Mouse (Mus musculus) hindbrain, embryonic 16.5 days (tissue): Measurements from ENCODE around the gene Gm20696. TPM values are rescaled to one million over a fixed set of nuclear protein-coding genes. Genes with fewer than 3 reads are reported as not detected.

Experiments
- ATAC-seq: fragments of 200-750 bp; cut with Nextera tagmentation; 2 replicates; pipeline ENCODE4 v1.8.0; 2017; ENCODE audit warnings: moderate TSS enrichment, moderate library complexity
- H3K27ac ChIP-seq: fragments of 300-500 bp; sonication (generic); 2 replicates; pipeline ENCODE4 v1.5.1; 2014; ENCODE audit warnings: low read depth, mild to moderate bottlenecking, control low read depth, low read length, moderate library complexity
- H3K27me3 ChIP-seq: fragments of 300-500 bp; sonication (generic); replicated peaks from 2 replicates; pipeline ENCODE4 v1.6.1; 2014; ENCODE audit warnings: low read length; ENCODE audit not compliant: control insufficient read depth, insufficient read depth
- H3K36me3 ChIP-seq: fragments of 300-500 bp; sonication (generic); 2 replicates; pipeline ENCODE4 v1.6.1; 2014; ENCODE audit warnings: mild to moderate bottlenecking, low read length, moderate library complexity, mixed read lengths; ENCODE audit not compliant: control insufficient read depth, insufficient read depth
- H3K4me1 ChIP-seq: fragments of 300-500 bp; sonication (generic); 2 replicates; pipeline ENCODE4 v1.6.1; 2014; ENCODE audit warnings: low read depth, low read length; ENCODE audit not compliant: control insufficient read depth, insufficient read depth
- H3K4me2 ChIP-seq: fragments of 300-500 bp; sonication (generic); 2 replicates; pipeline ENCODE4 v1.6.1; 2014; ENCODE audit warnings: mild to moderate bottlenecking, low read length, control low read depth, moderate library complexity
- H3K4me3 ChIP-seq: fragments of 300-500 bp; sonication (generic); 2 replicates; pipeline ENCODE4 v1.5.1; 2014; ENCODE audit warnings: mild to moderate bottlenecking, low read length, control low read depth, moderate library complexity
- H3K9ac ChIP-seq: fragments of 300-500 bp; sonication (generic); 2 replicates; pipeline ENCODE4 v1.6.1; 2014; ENCODE audit warnings: low read depth, mild to moderate bottlenecking, control low read depth, low read length, moderate library complexity
- H3K9me3 ChIP-seq: fragments of 300-500 bp; sonication (generic); 2 replicates; pipeline ENCODE4 v1.6.1; 2014; ENCODE audit warnings: mild to moderate bottlenecking, low read length, moderate library complexity; ENCODE audit not compliant: control insufficient read depth
- WGBS: fragments of 180-500 bp; shearing (Covaris S2); extraction: QIAGEN DNeasy Blood & Tissue Kit; methylation state at CpG from one replicate; pipeline ENCODE4 v1.1.7; 2014; 5-methylcytosine and 5-hydroxymethylcytosine counted together
- polyA plus RNA-seq: library from polyadenylated mRNA; unstranded; fragments of >200 nt; fragmentation: Nextera tagmentation; extraction: Ambion mirVana; gene quantifications from 2 replicates; pipeline ENCODE4 v1.2.1, GENCODE M21; 2015

The Gm20696 gene
- polyA plus RNA-seq, 1 experiment from 2014 or later: 1.8 TPM

DNA sequence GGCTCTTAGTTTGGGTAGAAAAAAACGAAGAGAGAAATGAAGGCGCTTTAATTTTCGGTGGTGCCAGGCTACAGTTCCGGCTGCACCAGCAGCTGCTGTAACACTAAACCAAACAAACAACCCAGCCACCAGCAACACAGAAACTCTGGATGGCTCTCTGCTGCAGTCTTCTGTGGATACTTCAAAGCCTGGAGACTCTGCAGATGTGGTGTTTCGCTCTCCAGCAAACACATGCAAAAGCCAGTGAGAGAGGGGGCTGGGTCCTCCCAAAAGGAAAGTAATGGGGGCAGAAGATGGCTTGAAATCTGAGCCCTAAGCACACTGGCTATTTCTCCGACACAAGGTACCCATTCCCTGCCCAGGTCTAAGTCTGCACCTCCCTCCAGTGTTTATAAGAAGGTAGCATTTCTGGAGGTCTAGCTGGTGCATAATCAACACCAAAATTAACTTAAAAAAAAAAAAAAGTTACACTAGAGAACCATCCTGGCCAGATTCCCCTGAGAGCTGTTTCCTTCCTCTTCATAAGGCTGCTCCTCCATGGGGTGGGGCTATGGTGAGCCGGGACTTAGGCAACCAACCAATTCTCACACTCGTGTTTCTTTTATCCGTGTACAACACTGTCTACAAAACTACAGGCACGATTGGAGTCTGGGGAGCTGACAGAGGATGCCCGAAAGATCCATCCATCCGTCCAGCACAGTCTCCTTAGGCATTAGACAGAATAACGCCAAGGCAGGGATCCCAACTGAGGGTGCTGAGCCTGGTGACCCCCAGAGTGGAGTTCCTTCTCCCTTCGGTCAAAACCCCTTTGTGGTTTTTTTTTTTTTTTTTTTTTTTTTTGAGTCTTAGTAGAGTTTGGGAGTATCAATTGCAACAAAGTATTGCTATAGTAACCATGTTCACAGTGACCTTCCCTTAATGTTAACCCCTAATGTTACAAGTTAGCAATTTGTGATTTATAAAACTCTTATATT is 55.9 kb downstream of the Gm20696 start:
- no peaks in the 10 kb centered on the region for H3K9me3 ChIP-seq
- peaks cover 6% of the 10 kb centered on the region for H3K4me1 ChIP-seq
- no peak overlapping the region for H3K27ac ChIP-seq
- no peak for ATAC-seq
- no peak overlapping the region for H3K9ac ChIP-seq
- H3K36me3 ChIP-seq: no peaks in the 10 kb centered on the region
- no peak overlapping the region for H3K4me2 ChIP-seq
- no peak overlapping the region for H3K4me3 ChIP-seq
- 53% methylated on average over 14 of the region's 14 CpGs for WGBS
- H3K27me3 ChIP-seq: no peaks in the 10 kb centered on the region; the same call in 1 of the 2 replicates

GRCm38 (mm10) chr6:99606079-99606478 is 60.5 kb downstream of the Gm20696 start:
- H3K36me3 ChIP-seq: no peaks in the 10 kb centered on the region
- no peak overlapping the region for H3K9ac ChIP-seq
- H3K4me3 ChIP-seq: no peak overlapping the region
- H3K4me2 ChIP-seq: no peak overlapping the region
- H3K9me3 ChIP-seq: no peaks in the 10 kb centered on the region
- no peak for ATAC-seq
- 48% methylated on average over 7 of the region's 7 CpGs for WGBS
- no peaks in the 10 kb centered on the region for H3K4me1 ChIP-seq
- H3K27me3 ChIP-seq: no peaks in the 10 kb centered on the region; the same call in 1 of the 2 replicates
- no peak overlapping the region for H3K27ac ChIP-seq

DNA sequence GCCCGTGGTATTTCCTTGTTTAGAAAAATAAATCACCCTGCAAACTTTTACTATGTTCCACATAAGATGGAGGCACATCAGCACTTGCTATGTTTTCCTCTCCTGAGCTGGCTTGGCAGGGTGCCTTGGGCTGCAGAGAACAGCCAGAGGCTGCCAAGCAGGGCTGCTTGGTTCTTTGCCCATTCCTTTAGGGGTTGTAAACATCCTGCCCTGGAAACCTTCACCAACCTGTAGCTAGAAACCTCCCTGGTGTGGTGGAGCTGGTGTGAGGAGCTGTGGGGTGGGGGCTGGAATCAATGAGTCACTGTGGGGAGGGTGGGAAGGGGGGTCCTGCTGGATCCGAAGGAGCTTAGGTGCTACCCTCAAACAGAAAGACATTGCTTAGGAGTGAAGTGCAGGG is 61.8 kb downstream of the Gm20696 start:
- no peak for ATAC-seq
- Histone ChIP-seq H3K36me3 (no peaks in the 10 kb centered on the region), H3K27me3 (no peaks in the 10 kb centered on the region; the same call in 1 of the 2 replicates), H3K4me3 (no peak overlapping the region), H3K9me3 (no peaks in the 10 kb centered on the region), H3K27ac (no peak overlapping the region), H3K4me1 (peaks cover under 1% of the 10 kb centered on the region), H3K4me2 (no peak overlapping the region), H3K9ac (no peak overlapping the region)
- WGBS: 65% methylated on average over 2 of the region's 2 CpGs

DNA sequence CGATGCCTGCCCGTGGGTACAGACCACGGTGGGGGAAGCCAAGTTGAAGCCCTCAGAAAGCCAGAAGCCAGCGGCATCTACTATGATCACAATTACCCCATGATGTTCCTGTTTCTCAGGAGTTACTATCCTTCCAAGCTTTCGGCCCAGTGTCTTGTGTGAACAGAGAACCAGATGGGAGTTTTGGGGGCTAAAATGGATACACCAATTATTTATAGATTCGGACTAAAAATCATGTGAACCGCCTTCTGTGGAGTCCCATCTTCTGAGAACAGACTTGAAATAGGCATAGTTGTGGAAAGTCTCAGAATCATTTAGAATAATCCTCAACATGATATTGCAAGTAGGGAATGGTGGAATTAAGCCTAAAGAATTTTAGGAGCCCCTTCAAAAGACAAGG is 64.2 kb downstream of the Gm20696 start:
- WGBS: 90% methylated on average over 7 of the region's 7 CpGs
- no peak for ATAC-seq

DNA sequence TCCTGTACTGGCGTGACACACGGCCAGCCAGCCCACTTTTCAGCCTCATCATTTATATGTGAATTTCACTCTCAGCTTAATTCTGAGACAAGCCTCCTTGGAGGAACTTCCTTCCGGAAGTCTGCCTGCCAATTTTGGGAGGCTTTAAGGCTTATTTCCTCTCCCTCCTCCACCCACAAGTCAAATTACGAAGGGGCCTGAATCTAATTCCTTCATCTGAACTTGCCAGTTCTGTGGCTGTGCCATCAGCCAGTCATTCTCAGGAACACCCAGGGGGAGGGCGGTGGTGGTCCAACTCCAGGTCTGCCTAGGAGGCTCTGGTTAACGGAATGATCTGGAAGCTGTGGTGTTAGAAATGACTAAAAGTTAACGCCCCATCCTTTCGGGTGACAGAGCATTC is 65.7 kb downstream of the Gm20696 start:
- Histone ChIP-seq H3K27ac (no peak overlapping the region), H3K4me1 (peaks cover 8% of the 10 kb centered on the region), H3K9me3 (no peaks in the 10 kb centered on the region), H3K4me2 (no peak overlapping the region), H3K4me3 (no peak overlapping the region), H3K9ac (no peak overlapping the region), H3K27me3 (no peaks in the 10 kb centered on the region), H3K36me3 (no peaks in the 10 kb centered on the region)
- ATAC-seq: no peak
- 72% methylated on average over 8 of the region's 8 CpGs for WGBS

More for the DNA sequence above, 64.2 kb downstream of the Gm20696 start:
- Histone ChIP-seq H3K4me3 (no peak overlapping the region), H3K9me3 (no peaks in the 10 kb centered on the region), H3K9ac (no peak overlapping the region), H3K27ac (no peak overlapping the region), H3K27me3 (no peaks in the 10 kb centered on the region), H3K4me2 (no peak overlapping the region), H3K36me3 (no peaks in the 10 kb centered on the region), H3K4me1 (peaks cover 8% of the 10 kb centered on the region)

DNA sequence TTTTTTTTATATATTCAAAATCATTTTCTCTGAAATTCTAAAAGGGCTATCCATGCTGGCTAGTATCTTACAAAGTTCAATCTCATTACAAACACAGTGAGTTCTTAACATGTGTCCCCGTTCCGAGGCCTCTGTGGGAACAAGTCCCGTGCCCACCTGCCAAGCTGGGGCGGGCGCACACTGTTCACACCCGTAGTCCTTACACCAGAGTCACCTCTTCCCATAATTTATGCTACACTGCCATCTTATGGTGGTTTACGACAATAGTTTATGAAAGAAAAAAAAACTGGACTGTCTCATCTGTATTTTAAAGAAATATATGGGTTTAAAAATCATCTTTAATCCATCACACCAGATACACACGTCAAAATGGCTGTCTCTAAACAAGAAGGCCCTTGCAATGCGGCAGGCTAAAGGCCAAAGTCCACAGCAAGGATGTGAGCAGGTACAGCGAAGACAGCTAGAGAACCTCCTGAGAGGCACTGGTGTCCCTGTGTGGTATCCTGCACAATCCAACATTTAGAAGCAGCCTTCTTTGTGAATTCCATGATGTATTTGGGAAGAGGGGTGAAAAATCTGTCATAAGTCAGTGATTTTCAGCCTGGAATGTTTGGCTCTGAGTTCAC is 66.3 kb downstream of the Gm20696 start:
- Histone ChIP-seq H3K27me3 (no peaks in the 10 kb centered on the region), H3K4me2 (peak overlapping the region; percentile 47), H3K27ac (no peak overlapping the region), H3K9me3 (no peaks in the 10 kb centered on the region), H3K4me3 (no peak overlapping the region), H3K4me1 (peaks cover 8% of the 10 kb centered on the region), H3K36me3 (no peaks in the 10 kb centered on the region), H3K9ac (no peak overlapping the region)
- WGBS: 25% methylated on average over 10 of the region's 10 CpGs
- peak; percentile 79; the same call in 1 of the 2 replicates for ATAC-seq

- peak overlapping the region; percentile 51; the same call in 1 of the 2 replicates for H3K9ac ChIP-seq
- 6% methylated on average over 8 of the region's 8 CpGs for WGBS
Measured at GRCm38 (mm10) chr6:99599651-99600050, 66.9 kb downstream of the Gm20696 start.

GRCm38 (mm10) chr6:99599229-99599628 is 67.4 kb downstream of the Gm20696 start:
- Histone ChIP-seq H3K4me1 (peaks cover 8% of the 10 kb centered on the region), H3K4me3 (no peak overlapping the region), H3K36me3 (no peaks in the 10 kb centered on the region), H3K9me3 (no peaks in the 10 kb centered on the region), H3K9ac (peak overlapping the region; percentile 51; the same call in 1 of the 2 replicates), H3K27me3 (no peaks in the 10 kb centered on the region), H3K4me2 (no peak overlapping the region), H3K27ac (no peak overlapping the region)
- ATAC-seq: peak; percentile 81
- 26% methylated on average over 5 of the region's 5 CpGs for WGBS

More at GRCm38 (mm10) chr6:99599651-99600050, 66.9 kb downstream of the Gm20696 start:
- Histone ChIP-seq H3K36me3 (no peaks in the 10 kb centered on the region), H3K27ac (0 out of 2 replicates have a peak overlapping the region, but pooled peaks have one; percentile 57), H3K27me3 (no peaks in the 10 kb centered on the region), H3K4me3 (no peak overlapping the region), H3K9me3 (no peaks in the 10 kb centered on the region), H3K4me1 (peaks cover 8% of the 10 kb centered on the region), H3K4me2 (peak overlapping the region; percentile 47)
- ATAC-seq: peak; percentile 58

- H3K27ac ChIP-seq: no peak overlapping the region
- H3K9me3 ChIP-seq: no peaks in the 10 kb centered on the region
- 59% methylated on average over 6 of the region's 6 CpGs for WGBS
- ATAC-seq: no peak
- H3K4me2 ChIP-seq: no peak overlapping the region
- no peak overlapping the region for H3K4me3 ChIP-seq
- H3K36me3 ChIP-seq: no peaks in the 10 kb centered on the region
- no peak overlapping the region for H3K9ac ChIP-seq
- H3K4me1 ChIP-seq: no peaks in the 10 kb centered on the region
- no peaks in the 10 kb centered on the region for H3K27me3 ChIP-seq
Measured at GRCm38 (mm10) chr6:99577040-99577439, 89.6 kb downstream of the Gm20696 start.
